Mouse (Mus musculus) testis, postnatal 14 days (tissue): ENCODE results near the gene Ski.
A peak's percentile ranks its signal among the peaks of the same experiment; 100 is the strongest.

Experiments
- DNase-seq: peaks from one replicate; pipeline ENCODE4 v3.0.0; 2021; ENCODE audit warnings: low spot score

Gene Ski

DNA sequence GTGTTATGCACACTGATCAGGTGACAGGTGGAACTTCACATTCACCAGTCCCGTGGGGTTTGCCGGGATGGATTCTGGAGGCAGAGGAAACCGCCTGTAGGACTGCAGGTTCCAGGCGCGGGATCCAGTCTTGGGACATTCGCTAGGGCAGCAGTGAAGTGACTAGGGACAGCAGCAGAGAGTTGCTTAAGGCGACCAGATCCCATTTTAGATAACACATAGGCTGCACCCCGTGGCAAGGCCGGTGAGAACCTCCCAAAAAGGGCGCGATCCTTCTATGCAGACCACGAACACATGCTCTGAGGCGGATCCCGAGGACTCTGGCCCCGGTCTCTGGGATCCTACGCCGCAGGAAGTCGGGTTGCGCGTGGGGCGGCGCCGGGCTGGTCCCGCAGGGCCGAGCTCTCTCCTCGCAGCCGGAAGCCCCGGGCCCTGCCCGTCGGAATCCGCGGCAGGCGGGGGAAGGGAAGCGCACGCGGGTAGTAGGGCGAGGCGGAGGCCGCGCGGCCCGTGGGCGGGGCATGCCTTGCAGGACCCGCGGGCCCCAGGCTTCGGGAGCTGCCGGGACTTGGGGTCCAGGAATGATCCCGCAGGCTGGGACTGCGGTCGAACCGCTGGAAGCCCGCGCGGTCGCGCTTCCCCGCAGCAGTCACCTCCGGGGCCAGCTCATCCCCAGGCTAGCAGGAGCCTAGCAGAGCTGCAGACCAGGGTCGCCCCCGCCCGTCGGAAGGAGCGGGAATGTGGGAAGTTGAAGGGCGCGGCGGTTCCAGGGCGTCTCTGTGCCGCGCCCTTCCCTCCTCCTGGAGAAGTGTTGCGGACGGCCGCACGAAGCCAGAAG, 71.9 kb downstream of the Ski start:
- peak; percentile 80 for DNase-seq

DNA sequence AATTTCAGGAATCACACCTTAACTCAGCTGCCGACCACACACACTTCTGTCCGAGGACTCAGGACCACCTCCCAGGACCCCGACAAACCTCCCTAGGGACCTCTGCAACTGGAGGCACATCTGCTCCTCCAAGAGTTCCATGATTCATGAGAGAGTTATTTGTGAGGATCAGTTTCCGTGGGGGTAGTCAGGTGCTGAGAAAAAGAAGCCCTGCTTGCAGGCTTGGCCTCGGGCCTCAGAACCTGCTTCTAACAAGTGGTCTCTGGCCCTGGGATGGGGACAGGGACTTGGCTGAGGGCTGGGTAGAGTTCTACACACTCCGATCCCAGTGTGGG, 72.5 kb downstream of the Ski start:
- no peak for DNase-seq

- peak; percentile 57 for DNase-seq
These were observed 73.3 kb downstream of the Ski start for GRCm38 (mm10) chr4:155148910-155149698.

DNA sequence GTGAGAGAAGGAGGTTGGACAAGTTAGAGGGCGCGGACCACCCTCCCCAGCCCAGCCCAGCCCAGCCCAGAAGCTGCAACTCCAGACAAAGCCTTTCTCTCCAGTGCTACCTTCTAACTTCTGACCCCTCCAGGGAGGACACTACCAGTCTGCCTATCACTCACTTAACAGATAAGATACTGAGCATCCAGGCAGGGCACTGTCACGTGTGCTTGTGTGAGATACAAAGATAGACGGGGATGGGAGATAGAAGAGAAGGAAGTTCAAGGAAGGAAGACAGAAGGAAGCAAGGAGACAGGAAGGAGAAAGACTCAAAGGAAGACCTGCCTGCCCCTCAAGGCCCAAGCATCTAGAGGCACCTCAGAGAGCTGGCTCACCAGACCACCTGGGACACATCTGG, 73.9 kb downstream of the Ski start:
- DNase-seq, result no peak

GRCm38 (mm10) chr4:155146107-155146823, 76.1 kb downstream of the Ski start:
- DNase-seq, result no peak

DNA sequence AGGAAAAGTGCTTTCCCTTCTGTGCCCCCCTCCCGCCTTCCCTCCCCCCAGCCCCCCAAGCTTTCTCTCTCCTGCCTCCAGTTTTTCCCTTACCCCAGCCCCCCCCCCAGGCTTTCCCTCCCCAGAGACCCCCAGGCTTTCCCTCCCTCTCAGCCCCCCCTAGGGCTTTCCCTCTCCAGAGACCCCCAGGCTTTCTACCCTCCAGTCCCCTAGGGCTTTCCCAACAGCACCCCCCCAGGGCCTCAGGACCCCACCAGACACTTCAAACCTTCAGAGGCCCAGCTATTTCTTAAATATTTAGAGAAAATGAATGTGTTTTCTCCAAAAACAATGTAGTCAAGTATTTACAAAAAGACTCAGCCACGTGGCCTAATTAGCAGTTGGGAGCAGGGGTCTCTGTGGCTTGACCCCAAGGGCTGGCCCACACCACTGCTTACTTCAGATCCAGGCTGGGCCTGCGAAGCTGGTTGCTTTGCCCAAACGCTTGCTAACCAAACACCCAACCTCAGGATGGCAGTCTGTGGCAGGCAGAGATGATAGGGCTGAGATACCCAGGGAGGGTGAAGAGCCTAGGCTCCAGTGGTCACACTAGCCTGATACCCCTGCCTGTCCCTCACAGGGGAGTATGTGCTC, 77.7 kb downstream of the Ski start:
- no peak for DNase-seq

- DNase-seq, result peak; percentile 69
These were observed 78.4 kb downstream of the Ski start for GRCm38 (mm10) chr4:155143871-155144502.

DNA sequence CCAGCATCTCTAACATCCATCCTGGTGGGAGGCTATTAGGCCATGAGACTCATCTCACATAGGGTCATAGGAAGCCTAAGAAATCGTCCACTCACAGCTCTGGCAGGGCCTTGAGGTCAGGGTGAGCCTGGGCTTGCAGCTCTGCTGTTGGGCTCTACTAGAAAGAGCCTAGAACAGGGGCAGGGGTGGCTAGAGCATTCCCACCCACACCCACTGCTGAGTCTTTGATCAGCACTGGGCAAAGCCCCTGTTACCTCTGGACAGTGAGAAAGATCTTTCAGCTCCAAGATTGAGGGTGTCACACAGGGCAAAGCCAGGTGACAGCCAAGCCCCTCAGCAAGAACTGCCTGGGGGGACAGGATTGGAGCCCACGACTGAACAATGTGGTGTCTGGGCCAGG, 79.0 kb downstream of the Ski start:
- no peak for DNase-seq

- no peak for DNase-seq
These were observed 79.6 kb downstream of the Ski start for GRCm38 (mm10) chr4:155142836-155143235.

- DNase-seq, result peak; percentile 59
These were observed 81.6 kb downstream of the Ski start for GRCm38 (mm10) chr4:155140795-155141265.

- no peak for DNase-seq
These were observed 82.2 kb downstream of the Ski start for GRCm38 (mm10) chr4:155140150-155140549.

DNA sequence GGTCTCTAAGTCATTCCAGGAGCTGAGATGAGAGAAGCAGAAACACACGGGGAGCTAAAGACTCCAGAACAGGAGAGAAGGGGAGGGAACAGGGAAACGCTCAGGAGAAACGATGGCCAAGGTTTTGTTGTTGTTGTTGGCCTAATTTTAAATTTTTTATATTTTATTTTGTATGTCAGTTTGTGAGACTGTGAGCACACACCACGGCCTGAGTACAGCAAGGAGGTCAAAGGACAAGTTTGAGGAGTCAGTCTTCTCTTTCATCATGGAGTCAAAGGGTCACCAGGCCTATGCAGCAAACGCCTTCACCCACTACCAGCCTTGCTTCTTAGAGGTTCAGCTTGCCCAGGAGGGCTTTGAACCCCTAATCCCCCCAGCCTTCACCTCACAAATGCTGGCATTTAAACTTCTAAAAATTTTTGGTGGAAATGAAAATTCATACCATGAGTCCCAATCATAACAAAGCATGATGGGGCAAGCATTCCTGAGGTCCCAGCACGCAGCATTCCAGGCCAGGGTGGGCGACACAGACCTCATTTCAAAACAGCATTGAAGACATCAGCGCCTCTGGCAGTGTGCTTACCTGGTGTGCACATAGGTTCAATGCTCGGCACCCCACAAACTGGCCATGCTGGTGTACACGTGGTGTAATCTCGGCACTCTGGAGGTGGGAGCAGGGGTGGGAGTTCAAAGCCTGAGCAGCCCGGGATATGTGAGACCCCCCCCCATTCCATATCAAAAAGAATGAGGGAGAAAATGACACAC, 82.9 kb downstream of the Ski start:
- no peak for DNase-seq

DNA sequence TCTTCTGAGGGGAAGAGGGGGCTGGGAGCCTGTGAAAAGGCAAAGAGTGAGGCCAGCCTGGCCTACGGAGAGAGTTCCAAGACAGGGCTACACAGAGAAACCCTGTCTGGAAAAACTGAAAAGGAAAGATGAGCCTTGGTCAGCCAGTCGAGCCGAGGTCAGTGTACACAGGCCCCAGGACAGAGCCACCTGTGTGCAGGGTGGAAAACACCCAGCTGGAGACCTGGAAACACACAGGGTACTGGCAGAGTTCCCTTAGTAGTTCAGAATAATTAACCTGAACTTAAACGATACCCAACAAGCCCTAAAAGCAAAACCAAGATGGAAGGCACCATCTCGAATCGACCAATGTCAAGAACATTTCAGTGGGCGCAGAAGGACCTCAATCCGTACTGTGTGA, 83.9 kb downstream of the Ski start:
- DNase-seq, result no peak

DNA sequence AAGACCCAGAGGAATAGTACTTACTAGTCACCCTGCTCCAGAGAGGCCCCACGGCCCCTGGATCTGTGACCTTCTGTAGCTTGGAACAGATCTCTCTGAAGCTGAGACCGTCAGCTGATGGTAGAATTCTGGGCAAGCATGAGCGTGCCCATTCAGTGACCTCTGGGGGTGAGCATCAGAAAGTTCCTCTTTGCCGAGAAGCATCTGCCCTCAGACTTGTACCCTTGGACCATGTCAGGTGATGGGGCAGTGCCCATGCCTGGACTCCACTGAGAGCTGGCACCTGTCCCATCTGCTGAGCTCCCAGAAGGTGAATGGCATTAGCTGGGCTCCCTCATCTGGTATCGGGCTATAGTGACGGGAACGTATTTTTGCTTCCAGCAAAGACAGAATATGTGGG, 84.5 kb downstream of the Ski start:
- no peak for DNase-seq

GRCm38 (mm10) chr4:155135909-155136585, 86.3 kb downstream of the Ski start:
- no peak for DNase-seq

DNA sequence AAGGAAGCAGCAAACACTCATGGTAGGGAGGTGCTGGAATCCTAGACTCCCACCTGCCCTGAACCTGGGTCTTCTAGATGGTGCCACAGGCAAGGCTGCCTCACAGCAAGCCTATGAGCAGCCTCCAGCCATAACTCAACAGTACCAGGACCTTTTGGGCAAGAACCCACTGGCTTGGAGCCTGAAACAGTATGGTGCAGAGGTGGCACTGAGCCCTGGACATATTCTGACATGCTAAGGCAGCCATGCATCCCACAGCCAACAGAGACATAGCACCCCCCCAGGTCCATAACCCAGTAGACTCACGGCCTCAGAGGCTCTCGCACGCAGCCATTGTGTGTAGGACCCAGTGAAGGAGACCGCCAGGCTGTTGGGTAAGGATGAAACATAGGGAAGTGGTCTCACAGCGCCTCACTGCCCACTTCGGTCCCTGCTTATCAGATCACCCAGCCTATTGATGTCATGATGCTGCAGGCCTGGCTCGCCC, 87.7 kb downstream of the Ski start:
- DNase-seq, result no peak

GRCm38 (mm10) chr4:155133658-155134417, 88.6 kb downstream of the Ski start:
- no peak for DNase-seq

DNA sequence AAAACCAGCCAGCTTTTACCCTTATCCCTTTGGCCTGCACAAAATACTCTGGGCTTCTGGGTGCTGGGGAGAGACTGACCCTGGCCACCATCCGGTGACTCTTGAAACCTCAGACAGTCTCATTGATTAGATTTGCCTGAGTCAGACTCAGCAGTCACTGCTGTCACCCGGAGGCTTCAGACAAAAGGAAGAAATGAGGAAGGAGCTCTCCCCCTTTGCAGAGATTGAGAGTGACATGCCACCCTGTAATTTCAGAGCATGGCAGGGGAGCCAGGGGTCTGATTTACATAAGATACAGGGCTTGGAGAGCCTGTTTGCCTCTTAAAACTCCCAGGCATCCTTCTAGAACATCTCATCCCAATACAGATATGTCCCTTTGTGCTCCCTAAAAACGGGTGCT, 89.2 kb downstream of the Ski start:
- DNase-seq, result no peak

DNA sequence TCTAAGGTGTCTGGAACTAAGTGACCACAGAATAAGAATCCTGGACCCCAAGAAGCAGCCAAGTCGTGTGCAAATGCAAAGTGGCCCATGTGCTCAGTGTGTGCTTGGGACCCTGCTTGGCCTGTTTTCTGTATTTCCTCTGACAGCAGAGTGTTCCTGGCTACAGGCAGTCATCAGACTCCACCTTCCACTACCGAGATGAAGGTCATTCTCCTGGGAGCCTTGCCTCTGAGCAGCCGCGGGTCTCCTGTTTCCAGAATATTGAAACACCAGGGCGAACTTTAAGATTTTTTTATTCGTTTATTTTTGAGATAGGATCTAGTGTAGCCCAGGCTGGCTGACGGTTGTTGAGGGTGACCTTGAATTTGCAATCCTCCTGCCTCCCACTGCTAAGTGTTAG, 91.8 kb downstream of the Ski start:
- DNase-seq, result no peak
